Mouse (Mus musculus) erythroid progenitor cell, adult 5-6 weeks (primary cell): Measurements from ENCODE around the gene Bicd1. TPM values are rescaled to one million over a fixed set of nuclear protein-coding genes. Genes with fewer than 3 reads are reported as not detected.
A peak's percentile ranks its signal among the peaks of the same experiment; 100 is the strongest.
"Not testable (repeated sequence)": the region's sequence is repeated elsewhere in the genome, so short reads cannot be mapped to it uniquely, and the experiment has no call there.

Source experiments
- ATAC-seq: replicated peaks from 2 replicates; pipeline ENCODE4 v1.8.0; 2016; ENCODE audit warnings: moderate number of reproducible peaks, mild to moderate bottlenecking, moderate TSS enrichment, inconsistent platforms; ENCODE audit not compliant: poor library complexity, low FRiP score, severe bottlenecking
- total RNA-seq, 2 experiments: library from RNA; stranded (forward) in 1 of 2; stranded (reverse) in 1 of 2; fragments of 150-400 nt in 1 of 2; fragments of 186-747, 209-891 nt in 1 of 2; gene quantifications; 2 replicates each; pipeline versions ENCODE4 v1.2.3 to v1.2.4; 2015 to 2017; ENCODE audit warnings: low replicate concordance in 2 of 2

Bicd1 gene
- total RNA-seq (2015; ENCODE audit: low replicate concordance) (0.36 and 0.42 TPM in 2 replicates), total RNA-seq (2017; ENCODE audit: low replicate concordance) (0.51 and 13.1 TPM in 2 replicates)

- ATAC-seq: peak; percentile 93
These were observed at the start of gene Bicd1 for GRCm38 (mm10) chr6:149408833-149409332. Gene Bicd1, plus strand, starts transcription at chr6:149408886.

- not testable (repeated sequence) for ATAC-seq
These were observed 46.2 kb upstream of the Bicd1 start for GRCm38 (mm10) chr6:149362533-149362932.

- ATAC-seq: not testable (repeated sequence)
These were observed 42.7 kb upstream of the Bicd1 start for GRCm38 (mm10) chr6:149365975-149366374.

- no peak for ATAC-seq
These were observed 42.3 kb upstream of the Bicd1 start for GRCm38 (mm10) chr6:149366403-149366802.

GRCm38 (mm10) chr6:149374986-149375457 is 33.7 kb upstream of the Bicd1 start:
- peak; percentile 88 for ATAC-seq

- ATAC-seq: no peak
These were observed 25.2 kb upstream of the Bicd1 start for GRCm38 (mm10) chr6:149383531-149383930.

GRCm38 (mm10) chr6:149386389-149386788 is 22.3 kb upstream of the Bicd1 start:
- no peak for ATAC-seq

- ATAC-seq: not testable (repeated sequence)
These were observed 19.1 kb upstream of the Bicd1 start for GRCm38 (mm10) chr6:149389626-149390025.

GRCm38 (mm10) chr6:149399396-149399795 is 9.3 kb upstream of the Bicd1 start:
- no peak for ATAC-seq

- ATAC-seq: peak; percentile 33; the same call in 1 of the 2 replicates
These were observed 655 bp downstream of the Bicd1 start for GRCm38 (mm10) chr6:149409341-149409740.

- no peak for ATAC-seq
These were observed 1.2 kb downstream of the Bicd1 start for GRCm38 (mm10) chr6:149409845-149410244.

- ATAC-seq: no peak
These were observed 4.6 kb downstream of the Bicd1 start for GRCm38 (mm10) chr6:149413256-149413655.

- ATAC-seq: no peak
These were observed 16.1 kb downstream of the Bicd1 start for GRCm38 (mm10) chr6:149424748-149425147.

GRCm38 (mm10) chr6:149439140-149439539 is 30.5 kb downstream of the Bicd1 start:
- ATAC-seq: no peak

- ATAC-seq: no peak
These were observed 34.2 kb downstream of the Bicd1 start for GRCm38 (mm10) chr6:149442884-149443283.

- ATAC-seq: no peak
These were observed 37.2 kb downstream of the Bicd1 start for GRCm38 (mm10) chr6:149445854-149446253.

- ATAC-seq: no peak
These were observed 48.6 kb downstream of the Bicd1 start for GRCm38 (mm10) chr6:149457324-149457723.

GRCm38 (mm10) chr6:149460971-149461370 is 52.3 kb downstream of the Bicd1 start:
- ATAC-seq: no peak

- no peak for ATAC-seq
These were observed 62.8 kb downstream of the Bicd1 start for GRCm38 (mm10) chr6:149471477-149471876.

- not testable (repeated sequence) for ATAC-seq
These were observed 63.8 kb downstream of the Bicd1 start for GRCm38 (mm10) chr6:149472441-149472840.

GRCm38 (mm10) chr6:149481868-149482267 is 73.2 kb downstream of the Bicd1 start:
- not testable (repeated sequence) for ATAC-seq

GRCm38 (mm10) chr6:149494662-149495061 is 86.0 kb downstream of the Bicd1 start:
- no peak for ATAC-seq
